Mouse (Mus musculus): ENCODE data around the gene Hpn. TPM values are rescaled to one million over a fixed set of nuclear protein-coding genes. Genes with fewer than 3 reads are reported as not detected.

The Hpn gene
- total RNA-seq, 2 experiments from 2014 or later: 15.0 to 20.7 TPM

- DNase-seq (ENCODE audit: low spot score): no peak
Measured at GRCm38 (mm10) chr7:31144886-31145285, 29.8 kb upstream of the Hpn start.

GRCm38 (mm10) chr7:31140941-31141340 lies 25.9 kb upstream of the Hpn start:
- no peak for DNase-seq (ENCODE audit: low spot score)

GRCm38 (mm10) chr7:31140302-31140701 lies 25.2 kb upstream of the Hpn start:
- no peak for DNase-seq (ENCODE audit: low spot score)

GRCm38 (mm10) chr7:31139765-31140164 lies 24.7 kb upstream of the Hpn start:
- peak; percentile 60 for DNase-seq (ENCODE audit: low spot score)

- DNase-seq (ENCODE audit: low spot score): no peak
Measured at GRCm38 (mm10) chr7:31135717-31136116, 20.6 kb upstream of the Hpn start.

- no peak for DNase-seq (ENCODE audit: low spot score)
Measured at GRCm38 (mm10) chr7:31131866-31132265, 16.8 kb upstream of the Hpn start.

- peak; percentile 71 for DNase-seq (ENCODE audit: low spot score)
Measured at GRCm38 (mm10) chr7:31130841-31131240, 15.8 kb upstream of the Hpn start.

- no peak for DNase-seq (ENCODE audit: low spot score)
Measured at GRCm38 (mm10) chr7:31130197-31130596, 15.1 kb upstream of the Hpn start.

- peak; percentile 70 for DNase-seq (ENCODE audit: low spot score)
Measured at GRCm38 (mm10) chr7:31128157-31128705, 13.1 kb upstream of the Hpn start.

- peak; percentile 76 for DNase-seq (ENCODE audit: low spot score)
Measured at GRCm38 (mm10) chr7:31126851-31127724, 12.0 kb upstream of the Hpn start, which contains the start of gene Scn1b. Gene Scn1b (minus strand): TSS chr7:31127003.

GRCm38 (mm10) chr7:31126211-31126751 lies 11.2 kb upstream of the Hpn start:
- DNase-seq (ENCODE audit: low spot score): peak; percentile 78

- DNase-seq (ENCODE audit: low spot score): no peak
Measured at GRCm38 (mm10) chr7:31125116-31125515, 10.0 kb upstream of the Hpn start.

- DNase-seq (ENCODE audit: low spot score): no peak
Measured at GRCm38 (mm10) chr7:31124381-31124780, 9.3 kb upstream of the Hpn start.

GRCm38 (mm10) chr7:31123697-31124096 lies 8.6 kb upstream of the Hpn start:
- no peak for DNase-seq (ENCODE audit: low spot score)

GRCm38 (mm10) chr7:31122641-31123631 lies 7.8 kb upstream of the Hpn start:
- DNase-seq (ENCODE audit: low spot score): no peak

- no peak for DNase-seq (ENCODE audit: low spot score)
Measured at GRCm38 (mm10) chr7:31119556-31119955, 4.5 kb upstream of the Hpn start.

GRCm38 (mm10) chr7:31118486-31118885 lies 3.4 kb upstream of the Hpn start:
- DNase-seq (ENCODE audit: low spot score): peak; percentile 88

- DNase-seq (ENCODE audit: low spot score): no peak
Measured at GRCm38 (mm10) chr7:31117465-31117864, 2.4 kb upstream of the Hpn start.

GRCm38 (mm10) chr7:31116721-31117145 lies 1.6 kb upstream of the Hpn start:
- DNase-seq (ENCODE audit: low spot score): no peak

- DNase-seq (ENCODE audit: low spot score): peak; percentile 80
Measured at GRCm38 (mm10) chr7:31115587-31116043, 525 bp upstream of the Hpn start.

GRCm38 (mm10) chr7:31114646-31115045 lies 444 bp downstream of the Hpn start:
- DNase-seq (ENCODE audit: low spot score): no peak
